Mouse (Mus musculus) NIH3T3 (cell line): Measurements from ENCODE around the gene Edem2.
"Not testable (repeated sequence)": the region's sequence is repeated elsewhere in the genome, so short reads cannot be mapped to it uniquely, and the experiment has no call there.

Experiments
- DNase-seq: peaks from one replicate; pipeline ENCODE4 v3.0.0-alpha.2; 2012; ENCODE audit warnings: low read depth

Gene Edem2

GRCm38 (mm10) chr2:155735766-155736165, 6.5 kb upstream of the Edem2 start, which contains the start of gene Gm17581:
Gene Gm17581, minus strand, starts transcription at chr2:155735866.
- DNase-seq = not testable (repeated sequence)

GRCm38 (mm10) chr2:155735080-155735479, 5.8 kb upstream of the Edem2 start:
- no peak for DNase-seq

- DNase-seq = no peak
Measured at GRCm38 (mm10) chr2:155728742-155729141, 533 bp downstream of the Edem2 start.

DNA sequence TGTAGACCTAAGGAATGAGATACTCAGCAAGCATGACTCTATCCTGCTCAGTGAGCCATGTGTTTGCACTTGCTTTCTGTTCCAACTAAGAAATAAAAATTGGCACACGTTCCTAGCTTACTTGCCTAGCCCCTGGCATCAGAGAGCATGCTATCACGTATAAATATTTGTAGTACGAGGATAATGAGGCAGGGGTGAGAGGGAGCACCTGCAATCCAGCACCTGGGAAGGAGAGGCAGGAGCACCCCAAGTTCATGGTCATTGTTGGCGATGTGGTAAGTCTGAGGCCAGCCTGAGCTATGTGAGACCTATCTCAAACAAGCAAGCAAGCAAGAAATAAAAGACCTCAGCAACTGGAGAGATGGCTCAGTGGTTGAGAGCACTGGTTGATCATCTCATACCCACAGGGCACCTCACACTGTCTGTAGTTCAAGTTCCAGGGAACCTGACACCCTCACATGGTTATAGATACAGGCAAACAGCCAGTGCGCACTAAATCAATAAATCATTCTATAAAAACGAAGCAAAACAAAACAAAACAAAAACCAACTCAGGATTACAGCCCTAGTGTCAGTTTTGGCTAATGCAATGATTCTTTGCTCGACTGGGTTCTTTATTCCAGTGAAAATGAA, 1.4 kb downstream of the Edem2 start:
- DNase-seq = no peak

GRCm38 (mm10) chr2:155726302-155726701, 3.0 kb downstream of the Edem2 start:
- DNase-seq = no peak

GRCm38 (mm10) chr2:155724526-155724925, 4.7 kb downstream of the Edem2 start:
- no peak for DNase-seq

DNA sequence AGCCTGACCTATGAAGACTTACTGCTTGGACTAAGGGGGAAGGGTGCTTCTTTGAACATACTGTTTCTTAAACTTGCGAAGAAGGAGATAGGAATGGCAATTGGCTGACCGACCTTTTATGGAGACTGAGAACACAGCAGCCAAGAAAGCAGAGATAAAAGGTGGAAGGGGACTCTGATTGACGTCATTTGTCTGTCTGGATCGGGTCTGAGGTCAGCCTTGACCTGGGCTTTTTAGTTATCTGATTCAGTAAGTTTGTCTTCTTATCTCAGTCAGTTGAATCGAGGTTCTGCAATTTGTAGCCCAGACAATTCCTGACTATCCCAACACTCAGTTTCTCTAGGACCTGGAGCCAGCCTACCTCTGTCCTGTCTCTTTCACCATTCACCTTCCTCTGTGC, 5.2 kb downstream of the Edem2 start:
- no peak for DNase-seq

- DNase-seq = no peak
Measured at GRCm38 (mm10) chr2:155720585-155720984, 8.7 kb downstream of the Edem2 start.

DNA sequence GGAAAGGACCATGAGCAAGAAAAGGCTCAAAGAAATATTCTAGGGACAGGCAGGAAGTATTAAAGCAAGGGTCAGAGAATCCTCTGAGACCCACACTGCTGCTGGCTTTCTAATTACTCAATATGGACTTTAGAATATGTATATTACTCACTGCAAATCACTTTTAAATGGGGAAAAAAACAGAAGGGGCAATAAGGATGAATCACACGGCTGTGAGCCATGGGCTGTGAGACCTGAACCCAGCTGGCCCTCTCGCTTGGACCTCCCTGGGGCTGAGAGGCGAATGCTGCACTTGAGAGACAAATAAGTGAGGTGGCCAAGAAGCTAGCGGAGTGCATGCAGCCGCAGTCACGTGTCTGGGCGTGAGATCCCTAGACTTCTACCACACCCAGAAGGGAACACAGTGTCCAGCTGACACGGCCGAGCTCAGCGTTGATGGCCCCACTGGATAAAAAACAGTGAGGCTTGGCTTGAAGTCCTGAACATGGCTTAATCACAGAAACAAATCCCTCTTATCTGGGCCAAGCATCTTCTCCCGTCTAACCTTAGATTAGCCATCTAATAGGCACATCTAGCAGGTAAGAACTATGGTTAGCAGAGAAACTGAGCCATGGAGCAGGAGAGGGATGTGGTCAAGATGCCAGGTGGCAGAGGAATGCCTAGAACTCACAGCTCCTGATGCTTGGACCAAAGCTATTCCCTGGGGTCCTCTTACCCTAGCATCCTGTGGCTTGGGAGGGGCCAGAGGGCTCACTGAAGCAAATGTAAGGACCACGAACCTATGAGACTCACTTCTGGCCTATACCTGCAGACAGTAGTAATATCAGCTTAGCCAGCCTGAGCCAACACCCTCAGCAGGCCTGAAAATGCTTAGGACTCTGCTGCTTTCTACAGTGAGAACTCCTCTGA, 11.9 kb downstream of the Edem2 start:
- no peak for DNase-seq

- no peak for DNase-seq
Measured at GRCm38 (mm10) chr2:155710557-155710956, 18.7 kb downstream of the Edem2 start.

- peak; percentile 70 for DNase-seq
Measured at GRCm38 (mm10) chr2:155707251-155707650, 22.0 kb downstream of the Edem2 start.

DNA sequence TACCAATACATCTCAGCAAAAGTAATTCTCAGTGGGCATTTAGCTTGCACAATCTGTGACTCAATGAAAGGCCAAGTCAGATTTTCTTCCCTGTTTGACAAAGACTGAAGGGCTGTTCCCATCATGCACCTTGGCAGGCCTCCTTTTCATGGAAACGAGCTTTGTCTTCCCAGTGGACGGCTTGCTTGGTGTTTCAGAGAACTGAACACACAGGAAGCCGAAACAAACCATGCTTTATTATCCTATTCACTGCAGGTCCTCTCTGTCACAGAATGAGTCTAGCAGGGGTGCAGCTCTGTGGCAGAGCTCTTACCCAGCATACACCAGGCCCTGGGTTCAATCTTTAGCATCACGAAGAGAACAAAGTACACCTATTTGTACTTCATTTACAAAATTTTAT, 25.6 kb downstream of the Edem2 start:
- DNase-seq = peak; percentile 45

DNA sequence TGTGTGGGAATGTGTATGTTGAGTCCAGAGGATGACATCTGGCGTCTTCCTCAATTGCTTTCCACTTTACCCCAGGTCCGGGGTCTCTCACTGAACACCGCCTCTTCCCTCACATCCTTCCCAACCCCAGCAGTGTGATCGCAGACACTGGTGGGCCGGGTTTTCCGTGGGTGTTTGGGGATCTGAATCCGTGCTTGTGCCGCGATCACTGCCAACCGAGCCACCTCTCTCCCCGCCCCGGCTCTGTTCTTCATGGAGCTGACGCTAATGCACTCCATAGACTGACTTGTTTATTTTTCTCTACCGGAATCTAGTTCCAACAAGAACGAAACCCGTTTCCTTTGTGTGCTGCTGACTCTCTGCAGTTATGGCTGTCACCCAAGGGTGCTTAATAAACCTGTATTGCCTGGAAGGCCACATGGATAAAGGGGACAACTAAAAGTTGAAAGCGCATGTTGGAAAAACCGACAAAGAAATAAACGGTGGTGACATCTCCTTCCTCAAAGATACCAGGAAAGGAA, 27.8 kb downstream of the Edem2 start:
- DNase-seq = no peak

GRCm38 (mm10) chr2:155698443-155698842, 30.8 kb downstream of the Edem2 start:
- not testable (repeated sequence) for DNase-seq

GRCm38 (mm10) chr2:155696851-155697250, 32.4 kb downstream of the Edem2 start:
- no peak for DNase-seq

DNA sequence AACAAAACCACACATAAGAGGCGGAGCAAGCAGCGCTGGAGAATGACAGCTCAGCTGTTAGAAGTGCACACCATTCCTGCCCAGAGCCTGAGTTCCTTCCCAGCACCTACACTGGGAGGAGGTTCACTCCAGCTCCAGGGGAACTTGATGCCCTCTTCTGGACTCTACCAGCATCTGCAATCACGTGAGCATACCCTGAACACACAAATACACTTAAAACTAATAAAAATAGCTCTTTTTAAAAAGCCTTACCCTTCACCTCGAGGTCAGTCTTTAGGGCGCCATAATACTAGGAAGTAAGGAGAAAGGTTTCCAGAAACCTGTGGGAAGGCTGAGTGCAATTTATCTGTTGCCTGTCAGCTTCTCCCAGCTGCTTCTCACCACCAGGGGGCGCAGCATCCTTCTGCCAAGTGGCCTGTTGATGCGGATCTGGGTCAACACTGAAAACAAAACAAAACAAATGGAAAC, 33.1 kb downstream of the Edem2 start:
- DNase-seq = peak; percentile 94

DNA sequence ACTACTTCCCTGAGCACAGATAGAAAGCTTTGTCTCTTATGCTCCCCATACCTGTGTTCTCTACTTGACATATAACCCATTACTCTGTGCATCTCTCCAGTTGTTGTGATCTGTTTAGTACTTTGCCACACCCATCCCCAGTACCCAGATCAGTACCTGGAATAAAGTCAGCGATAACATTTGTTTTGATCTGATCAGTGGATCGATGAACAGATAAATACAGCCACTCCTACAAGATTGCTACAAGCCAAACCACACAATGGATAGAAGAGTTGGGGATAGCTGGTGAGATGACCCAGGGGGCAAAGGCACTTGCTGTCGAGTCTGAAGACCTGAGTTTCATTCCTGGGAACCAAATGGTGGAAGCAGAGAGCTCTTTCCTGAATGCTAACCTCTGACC, 34.0 kb downstream of the Edem2 start:
- no peak for DNase-seq

DNA sequence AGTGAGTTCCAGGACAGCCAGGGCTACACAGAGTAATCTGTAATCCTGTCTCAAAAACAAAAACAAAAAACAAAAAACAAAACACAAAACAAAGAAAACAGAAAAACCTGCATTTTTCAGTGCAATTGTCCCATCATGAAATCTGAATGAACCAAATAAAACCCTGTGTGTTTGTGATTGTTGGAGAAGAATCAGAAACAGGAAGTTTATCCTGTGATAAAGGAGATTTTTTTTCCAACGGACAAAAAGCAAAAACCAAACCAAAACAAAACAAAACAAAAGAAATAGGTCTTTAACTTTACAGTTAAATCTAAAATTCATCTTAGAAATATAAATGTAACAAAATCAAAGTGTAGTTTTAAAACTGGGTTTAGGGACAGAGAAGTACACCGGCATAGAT, 34.7 kb downstream of the Edem2 start:
- DNase-seq = no peak

DNA sequence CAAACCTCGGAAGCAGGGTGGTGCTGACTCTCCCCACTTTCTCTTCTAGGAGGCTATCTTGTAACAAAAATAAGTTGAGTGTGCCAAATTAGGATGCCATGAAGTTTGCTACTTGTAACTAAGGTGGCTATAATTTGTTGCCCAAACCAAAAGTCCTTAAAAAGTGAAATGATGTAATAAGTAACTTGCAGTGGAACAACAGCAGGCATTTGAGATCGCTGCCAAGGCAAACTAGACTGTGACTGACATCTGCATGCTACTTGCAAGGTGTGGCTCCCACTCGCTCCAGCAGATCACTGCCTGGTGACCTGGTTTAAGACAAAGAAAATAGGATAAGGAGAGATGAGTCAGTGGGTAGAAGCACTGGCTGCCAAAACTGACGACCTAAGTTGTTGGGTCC, 36.1 kb downstream of the Edem2 start:
- DNase-seq = peak; percentile 33

- DNase-seq = peak; percentile 98
Measured at GRCm38 (mm10) chr2:155691723-155692493, 37.4 kb downstream of the Edem2 start, which contains the start of gene Trpc4ap. Gene Trpc4ap, minus strand, starts transcription at chr2:155692384.

- DNase-seq = peak; percentile 39
Measured at GRCm38 (mm10) chr2:155691336-155691722, 37.9 kb downstream of the Edem2 start.

GRCm38 (mm10) chr2:155689211-155689610, 40.1 kb downstream of the Edem2 start:
- peak; percentile 37 for DNase-seq
